Mouse (Mus musculus) ES-E14 (cell line): ENCODE measurements around the gene Htr2a. TPM values are rescaled to one million over a fixed set of nuclear protein-coding genes. Genes with fewer than 3 reads are reported as not detected.

Experiments used
- DNase-seq: peaks from one replicate; pipeline ENCODE4 v3.0.0-alpha.2; 2013; ENCODE audit warnings: low read depth, low spot score
- H3K27ac ChIP-seq: 2 replicates; pipeline ENCODE4 v1.5.1; 2012; ENCODE audit warnings: low read depth, mild to moderate bottlenecking, low read length, moderate library complexity, mixed read lengths; ENCODE audit not compliant: poor library complexity, insufficient read depth, severe bottlenecking
- H3K36me3 ChIP-seq: 2 replicates; pipeline ENCODE4 v1.6.1; 2012; ENCODE audit warnings: mild to moderate bottlenecking, low read length, moderate library complexity, mixed read lengths; ENCODE audit not compliant: control insufficient read depth, poor library complexity, insufficient read depth, severe bottlenecking
- H3K4me1 ChIP-seq, 2 experiments: fragments of 150-350 bp in 1 of 2; sonication (generic) in 1 of 2; 2 replicates each; pipeline ENCODE4 v1.6.1; 2012; ENCODE audit warnings: low read length in 2 of 2, mild to moderate bottlenecking in 1 of 2, mixed read lengths in 1 of 2; ENCODE audit not compliant: control insufficient read depth in 2 of 2, insufficient read depth in 2 of 2, poor library complexity in 1 of 2
- H3K4me3 ChIP-seq, 2 experiments: fragments of 150-350 bp in 1 of 2; sonication (generic) in 1 of 2; 2 replicates each; pipeline ENCODE4 v1.5.1; 2012; ENCODE audit warnings: low read length in 2 of 2, low read depth in 1 of 2, mild to moderate bottlenecking in 1 of 2, mixed read lengths in 1 of 2; ENCODE audit not compliant: insufficient read depth in 1 of 2, poor library complexity in 1 of 2, severe bottlenecking in 1 of 2
- H3K9ac ChIP-seq: 2 replicates; pipeline ENCODE4 v1.6.1; 2012; ENCODE audit warnings: low read depth, mild to moderate bottlenecking, low read length, mixed read lengths; ENCODE audit not compliant: poor library complexity, insufficient read depth, severe bottlenecking
- H3K9me3 ChIP-seq: fragments of 150-350 bp; sonication (generic); 2 replicates; pipeline ENCODE4 v1.6.1; 2012; ENCODE audit warnings: low read depth, mild to moderate bottlenecking, low read length; ENCODE audit not compliant: control insufficient read depth, insufficient read depth
- CHD2 ChIP-seq: IDR thresholded peaks from 2 replicates; pipeline ENCODE4 v1.6.1; 2014; ENCODE audit warnings: mild to moderate bottlenecking, low read depth, low read length, inconsistent platforms
- HCFC1 ChIP-seq: IDR thresholded peaks from 2 replicates; pipeline ENCODE4 v1.6.1; 2012; ENCODE audit warnings: low read length, inconsistent platforms, borderline replicate concordance; ENCODE audit not compliant: insufficient read depth
- MAFK ChIP-seq: IDR thresholded peaks from 2 replicates; pipeline ENCODE4 v1.6.1; 2014; ENCODE audit warnings: mild to moderate bottlenecking, low read depth, low read length, inconsistent platforms; ENCODE audit not compliant: insufficient read depth
- ZC3H11A ChIP-seq: IDR thresholded peaks from 2 replicates; pipeline ENCODE4 v1.6.1; 2012; ENCODE audit warnings: low read depth, mild to moderate bottlenecking, inconsistent platforms, low read length, borderline replicate concordance
- ZNF384 ChIP-seq: IDR thresholded peaks from 2 replicates; pipeline ENCODE4 v1.6.1; 2012; ENCODE audit warnings: low read depth, low read length, inconsistent platforms
- in situ Hi-C, 2 experiments: fragments of 600-800 bp; cut with MboI; formaldehyde crosslinking; loops; one replicate each; pipeline ENCODE4 v1.15.1; 2025; ENCODE audit warnings: low sequenced_read_pairs in 2 of 2, inconsistent platforms in 1 of 2; ENCODE audit not compliant: unreplicated experiment in 2 of 2
- total RNA-seq: library from RNA; depleted of rRNA; stranded (reverse); fragments of 300-350 nt; gene quantifications from 2 replicates; pipeline ENCODE4 v1.2.3, GENCODE M21; 2012

Htr2a gene
- total RNA-seq, 1 experiment: 0.18 TPM

DNA sequence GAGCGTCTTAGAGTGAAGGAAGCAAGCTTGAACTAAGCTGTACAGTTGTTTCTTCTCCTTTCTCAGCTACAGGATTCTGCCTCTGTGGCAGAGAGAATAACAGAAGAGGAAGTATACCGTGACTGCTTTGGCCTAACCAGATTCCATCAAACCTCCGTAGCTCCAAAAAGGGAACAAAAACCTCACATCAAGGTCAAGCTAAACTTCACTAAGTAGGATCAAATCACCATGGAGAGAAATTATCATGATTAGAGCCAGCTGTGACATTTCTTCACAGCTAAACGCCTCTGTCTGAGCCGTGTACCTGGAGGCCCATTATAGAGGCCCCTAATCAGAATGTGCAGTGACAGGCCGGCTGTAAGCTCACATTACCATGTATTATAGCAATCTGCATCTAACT, 63.3 kb downstream of the Htr2a start:
- in situ Hi-C loops: no loop called here
- H3K4me3 ChIP-seq: no peak overlapping the region
- DNase-seq: no peak
- H3K4me1 ChIP-seq: no peaks in the 10 kb centered on the region
- no peaks in the 10 kb centered on the region for H3K9me3 ChIP-seq
- no peak for TF ChIP-seq ZNF384
- no peak for TF ChIP-seq MAFK
- TF ChIP-seq HCFC1: no peak
- no peak for TF ChIP-seq ZC3H11A
- TF ChIP-seq CHD2: no peak
- H3K36me3 ChIP-seq: no peaks in the 10 kb centered on the region
- H3K27ac ChIP-seq: no peak overlapping the region
- no peak overlapping the region for H3K9ac ChIP-seq

DNA sequence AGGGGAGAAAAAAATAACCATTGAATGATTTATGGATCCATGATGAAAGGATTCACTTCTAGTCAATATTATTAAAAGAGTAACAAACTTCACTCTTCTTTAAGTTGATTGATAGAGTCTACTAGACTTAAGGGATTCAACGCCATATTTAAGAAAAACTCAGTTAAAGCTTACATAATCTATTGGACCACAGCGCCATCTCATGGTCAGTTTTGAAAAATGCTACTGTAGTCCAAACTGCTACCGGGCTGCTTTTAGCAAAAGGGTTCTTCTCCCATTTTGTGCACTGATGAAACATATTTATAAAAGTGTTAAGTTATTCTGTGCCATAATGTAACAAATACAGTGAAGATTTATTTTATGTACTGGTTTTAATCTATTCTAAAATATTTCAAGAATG, 68.4 kb downstream of the Htr2a start:
- 0 out of 2 replicates have a peak, but pooled peaks have one; percentile 24 for TF ChIP-seq ZC3H11A
- TF ChIP-seq ZNF384: no peak
- Histone ChIP-seq H3K9ac (no peak overlapping the region), H3K4me3 (no peak overlapping the region), H3K9me3 (no peaks in the 10 kb centered on the region), H3K27ac (no peak overlapping the region), H3K36me3 (no peaks in the 10 kb centered on the region), H3K4me1 (no peaks in the 10 kb centered on the region)
- in situ Hi-C loops: no loop called here
- peak; percentile 44 for DNase-seq

- no peaks in the 10 kb centered on the region for H3K9me3 ChIP-seq
- no peak overlapping the region for H3K4me3 ChIP-seq
- DNase-seq: no peak
- in situ Hi-C loops: no loop called here
- H3K27ac ChIP-seq: no peak overlapping the region
- H3K36me3 ChIP-seq: no peaks in the 10 kb centered on the region
- H3K9ac ChIP-seq: no peak overlapping the region
- no peaks in the 10 kb centered on the region for H3K4me1 ChIP-seq
- TF ChIP-seq CHD2 (no peak), MAFK (no peak), ZC3H11A (no peak), ZNF384 (no peak), HCFC1 (no peak)
These were observed 82.9 kb downstream of the Htr2a start for GRCm38 (mm10) chr14:74723541-74723940.

- Histone ChIP-seq H3K4me3 (peak overlapping the region; percentile 1 to 96; a peak in 3 of 4 replicates), H3K9ac (peak overlapping the region; percentile 57; the same call in 1 of the 2 replicates), H3K27ac (no peak overlapping the region)
These were observed 90.8 kb downstream of the Htr2a start for GRCm38 (mm10) chr14:74731221-74732078.

More at GRCm38 (mm10) chr14:74731221-74732078, 90.8 kb downstream of the Htr2a start:
- Histone ChIP-seq H3K36me3 (no peaks in the 10 kb centered on the region), H3K9me3 (no peaks in the 10 kb centered on the region), H3K4me1 (no peaks in the 10 kb centered on the region)
- no peak for DNase-seq
- no peak for TF ChIP-seq ZNF384
- no peak for TF ChIP-seq CHD2
- no peak for TF ChIP-seq HCFC1
- no peak for TF ChIP-seq MAFK
- TF ChIP-seq ZC3H11A: no peak
- in situ Hi-C loops: no loop called here
